In the genomic region with DNA sequence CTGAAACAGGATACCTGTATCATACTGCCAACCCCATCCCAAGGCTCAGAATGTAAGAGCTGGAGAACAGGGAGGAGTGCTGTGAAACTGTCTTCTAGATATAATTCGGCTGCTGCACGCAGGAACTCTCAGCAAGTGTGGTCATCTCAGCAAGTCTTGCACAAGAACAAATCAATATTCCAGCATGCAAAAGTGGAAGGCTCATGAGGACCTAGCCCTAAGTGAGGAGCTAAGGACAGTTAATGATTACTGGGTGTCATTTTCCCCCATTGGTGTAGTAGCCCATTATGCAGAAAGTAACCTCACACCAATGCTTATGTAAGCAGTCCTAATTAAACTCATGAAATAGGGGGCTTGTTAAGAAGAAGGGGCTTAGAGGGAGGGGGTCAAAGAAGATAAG, we compare ENCODE assay signal across 25 mouse cellular contexts.
"Had no signal": no experiment of that assay in that cellular context is flagged by ENCODE, and none has a peak within 500 bp of the region (broad histone marks: within the 10 kb centered on the region; RNA-seq: fewer than 3 reads in every experiment).

No protein-coding gene starts in this region.

- H3K36me3 ChIP-seq: intestine, embryonic 15.5 days had no signal

- H3K4me3 ChIP-seq: heart, adult 2 months; heart, embryonic 13.5 days; heart, embryonic 15.5 days; hindbrain, embryonic 10.5 days; hindbrain, embryonic 12.5 days; intestine, embryonic 15.5 days; layer of hippocampus, adult 2 months; limb, embryonic 13.5 days; limb, embryonic 15.5 days had no signal

- H3K27ac ChIP-seq: heart, adult 2 months; heart, embryonic 13.5 days; heart, embryonic 15.5 days; hindbrain, embryonic 10.5 days; hindbrain, embryonic 12.5 days; hindbrain, embryonic 14.5 days; intestine, embryonic 15.5 days; layer of hippocampus, adult 2 months; limb, embryonic 13.5 days; limb, embryonic 15.5 days; liver, embryonic 14.5 days had no signal

- DNase-seq: forebrain, postnatal 0 days; gastrocnemius, postnatal 10 days; gastrocnemius, postnatal 25 days; heart, adult 2 months; heart, postnatal 4 days; kidney, adult 18-20 months; kidney, adult 8-10 months; kidney, postnatal 10 days; kidney, postnatal 25 days; kidney, postnatal 4 days; layer of hippocampus, postnatal 36 days; left cerebral cortex, postnatal 4 days had no signal

- H3K4me1 ChIP-seq: heart, embryonic 15.5 days; hindbrain, embryonic 10.5 days; hindbrain, embryonic 12.5 days; intestine, embryonic 15.5 days; limb, embryonic 13.5 days; limb, embryonic 15.5 days had no signal

- H3K9ac ChIP-seq: forebrain, postnatal 0 days; heart, embryonic 13.5 days; heart, embryonic 15.5 days; hindbrain, embryonic 12.5 days; hindbrain, embryonic 14.5 days; intestine, embryonic 15.5 days; limb, embryonic 13.5 days; limb, embryonic 15.5 days; liver, embryonic 14.5 days had no signal

- ATAC-seq: forebrain, postnatal 0 days; hindbrain, embryonic 16.5 days; inflammation-experienced regulatory T-cells, adult 6 months; intestine, embryonic 15.5 days had no signal

- H3K9me3 ChIP-seq: heart, embryonic 13.5 days; heart, embryonic 15.5 days; hindbrain, embryonic 10.5 days; hindbrain, embryonic 12.5 days; intestine, embryonic 15.5 days; limb, embryonic 13.5 days; limb, embryonic 15.5 days had no signal

- H3K27me3 ChIP-seq: heart, embryonic 13.5 days; heart, embryonic 15.5 days; hindbrain, embryonic 12.5 days; intestine, embryonic 15.5 days; limb, embryonic 13.5 days; limb, embryonic 15.5 days had no signal

- H3K4me2 ChIP-seq: heart, embryonic 11.5 days; heart, embryonic 13.5 days; heart, embryonic 15.5 days; hindbrain, embryonic 12.5 days; hindbrain, embryonic 14.5 days; intestine, embryonic 15.5 days; limb, embryonic 13.5 days; limb, embryonic 15.5 days had no signal
